Mouse (Mus musculus) forebrain, embryonic 14.5 days (tissue): ENCODE data around the gene Surf2. TPM values are rescaled to one million over a fixed set of nuclear protein-coding genes. Genes with fewer than 3 reads are reported as not detected.

Experiments
- ATAC-seq: fragments of 200-750 bp; cut with Nextera tagmentation; 2 replicates; pipeline ENCODE4 v1.8.0; 2017; ENCODE audit warnings: mild to moderate bottlenecking, moderate library complexity
- DNase-seq: peaks from one replicate; pipeline ENCODE4 v3.0.0-alpha.2; 2015; ENCODE audit warnings: low spot score
- H3K27ac ChIP-seq: fragments of 300-500 bp; sonication (generic); 2 replicates; pipeline ENCODE4 v1.5.1; 2014; ENCODE audit warnings: low read depth, mild to moderate bottlenecking, control low read depth, low read length, moderate library complexity
- H3K27me3 ChIP-seq: fragments of 300-500 bp; sonication (generic); replicated peaks from 2 replicates; pipeline ENCODE4 v1.6.1; 2014; ENCODE audit warnings: low read length, control low read depth, mixed read lengths; ENCODE audit not compliant: control insufficient read depth, insufficient read depth
- H3K36me3 ChIP-seq: fragments of 300-500 bp; sonication (generic); 2 replicates; pipeline ENCODE4 v1.6.1; 2014; ENCODE audit warnings: low read length, control low read depth; ENCODE audit not compliant: control insufficient read depth, insufficient read depth
- H3K4me1 ChIP-seq: fragments of 300-500 bp; sonication (generic); 2 replicates; pipeline ENCODE4 v1.6.1; 2014; ENCODE audit warnings: antibody characterized with exemption, low read length, control low read depth; ENCODE audit not compliant: control insufficient read depth, insufficient read depth
- H3K4me2 ChIP-seq: fragments of 300-500 bp; sonication (generic); 2 replicates; pipeline ENCODE4 v1.6.1; 2014; ENCODE audit warnings: mild to moderate bottlenecking, control low read depth, low read length
- H3K4me3 ChIP-seq: fragments of 300-500 bp; sonication (generic); 2 replicates; pipeline ENCODE4 v1.5.1; 2014; ENCODE audit warnings: low read depth, low read length, control low read depth
- H3K9ac ChIP-seq: fragments of 300-500 bp; sonication (generic); 2 replicates; pipeline ENCODE4 v1.6.1; 2014; ENCODE audit warnings: mild to moderate bottlenecking, low read length, control low read depth, moderate library complexity
- H3K9me3 ChIP-seq: fragments of 300-500 bp; sonication (generic); replicated peaks from 2 replicates; pipeline ENCODE4 v1.6.1; 2016; ENCODE audit warnings: low read length, control low read depth, mixed read lengths; ENCODE audit not compliant: control insufficient read depth
- WGBS: fragments of 180-500 bp; shearing (Covaris S2); extraction: QIAGEN DNeasy Blood & Tissue Kit; methylation state at CpG from one replicate; pipeline ENCODE4 v1.1.7; 2014; 5-methylcytosine and 5-hydroxymethylcytosine counted together
- polyA plus RNA-seq: library from polyadenylated mRNA; unstranded; fragments of >200 nt; fragmentation: Nextera tagmentation; extraction: Ambion mirVana; gene quantifications from 2 replicates; pipeline ENCODE4 v1.2.1, GENCODE M21; 2014

Gene Surf2
- polyA plus RNA-seq, 1 experiment from 2014 or later: 54.0 TPM

DNA sequence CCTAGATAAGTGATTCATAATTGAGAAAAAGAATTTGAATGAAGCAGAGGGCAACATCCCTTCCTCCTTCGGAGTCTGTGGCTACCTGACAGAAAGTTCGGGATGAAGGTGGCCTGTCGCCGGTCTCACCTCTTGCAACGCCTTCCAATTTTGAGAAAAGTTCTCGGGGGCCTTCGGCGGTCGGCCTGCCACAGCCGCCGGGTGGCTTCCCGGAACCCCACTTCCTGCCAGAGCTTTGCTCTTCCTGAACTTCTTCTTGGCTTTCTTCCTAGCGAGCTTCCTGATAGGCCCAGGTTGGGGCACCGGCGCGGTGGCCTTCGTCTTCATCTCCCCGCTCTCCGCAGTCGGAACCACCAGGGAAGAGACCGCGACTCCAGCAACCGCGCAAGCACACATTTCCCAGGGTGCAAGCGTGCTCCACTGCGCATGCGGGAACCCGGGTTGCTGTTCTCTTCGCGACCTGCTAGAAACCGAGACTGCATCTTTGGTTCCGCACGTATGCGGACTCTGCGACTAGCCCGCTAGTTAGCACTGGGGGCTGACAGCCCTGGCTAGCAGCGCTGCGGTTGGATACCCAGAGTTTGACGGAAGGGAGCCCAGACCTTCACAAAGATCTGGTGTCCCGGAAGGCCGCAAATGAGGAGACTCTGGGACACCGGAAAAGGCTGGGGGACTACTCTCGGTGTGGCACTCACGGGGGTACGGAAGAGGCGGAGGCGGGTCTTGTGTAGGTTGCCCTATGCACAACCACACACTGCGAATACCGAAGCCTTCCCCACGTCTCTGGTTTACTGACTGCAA is 48.0 kb downstream of the Surf2 start, which contains the start of gene Rexo4:
Gene Rexo4, minus strand, starts transcription at position 464 of the 801 bp plus-strand sequence.
- Histone ChIP-seq H3K4me3 (peak within 1 kb of the TSS; percentile 67), H3K4me1 (peaks cover 10% of the 10 kb centered on the region), H3K9ac (peak within 1 kb of the TSS; percentile 88), H3K36me3 (peaks cover 22% of the 10 kb centered on the region), H3K27ac (peak within 1 kb of the TSS; percentile 97), H3K9me3 (no peaks in the 10 kb centered on the region), H3K4me2 (peak within 1 kb of the TSS; percentile 80), H3K27me3 (no peaks in the 10 kb centered on the region)
- DNase-seq: peak; percentile 98
- ATAC-seq: peak; percentile 97
- WGBS: under 1% methylated on average over 50 of the region's 50 CpGs

GRCm38 (mm10) chr2:26964724-26965370 is 48.7 kb downstream of the Surf2 start:
- 16% methylated on average over 13 of the region's 14 CpGs for WGBS
- no peak for DNase-seq

DNA sequence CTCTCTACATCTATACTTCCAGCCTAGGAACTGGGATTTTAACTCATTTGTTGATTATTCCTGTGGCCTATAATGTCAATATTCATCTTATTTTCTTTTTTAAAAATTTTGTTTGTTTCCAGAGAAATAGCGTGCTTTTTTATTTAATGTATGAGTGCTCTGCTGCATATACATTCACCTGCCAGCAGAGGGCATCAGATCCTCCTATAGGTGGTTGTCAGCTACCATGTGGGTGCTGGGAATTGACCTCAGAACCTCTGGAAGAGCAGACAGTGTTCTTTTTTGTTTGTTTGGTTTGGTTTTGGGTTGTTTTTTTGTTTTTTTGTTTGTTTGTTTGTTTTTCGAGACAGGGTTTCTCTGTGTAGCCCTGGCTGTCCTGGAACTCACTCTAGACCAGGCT is 51.1 kb downstream of the Surf2 start:
- ATAC-seq (no peak), DNase-seq (no peak)
- Histone ChIP-seq H3K27me3 (no peaks in the 10 kb centered on the region), H3K36me3 (0 out of 2 replicates have a peak, but pooled peaks cover under 1% of the 10 kb centered on the region), H3K9ac (no peak overlapping the region), H3K4me1 (peaks cover 10% of the 10 kb centered on the region), H3K27ac (no peak overlapping the region), H3K4me2 (no peak overlapping the region), H3K9me3 (no peaks in the 10 kb centered on the region), H3K4me3 (no peak overlapping the region)
- 79% methylated on average over 2 of the region's 2 CpGs for WGBS

More at GRCm38 (mm10) chr2:26964724-26965370, 48.7 kb downstream of the Surf2 start:
- H3K27me3 ChIP-seq: no peaks in the 10 kb centered on the region
- peak overlapping the region; percentile 67 for H3K4me3 ChIP-seq
- peak overlapping the region; percentile 80 for H3K4me2 ChIP-seq
- H3K9ac ChIP-seq: peak overlapping the region; percentile 88
- no peaks in the 10 kb centered on the region for H3K9me3 ChIP-seq
- peaks cover 10% of the 10 kb centered on the region for H3K4me1 ChIP-seq
- peaks cover 17% of the 10 kb centered on the region for H3K36me3 ChIP-seq
- no peak for ATAC-seq
- H3K27ac ChIP-seq: peak overlapping the region; percentile 97

Other genes with a start within 250 kb of the Surf2 start
- gene Lcn4, start 245.1 kb upstream of the Surf2 start, polyA plus RNA-seq: not detected in 2 replicates
- gene Abo, start 51.4 kb upstream of the Surf2 start, polyA plus RNA-seq: not detected in 2 replicates
- 15.4 and 17.2 TPM in 2 replicates for gene Surf6, start 13.5 kb upstream of the Surf2 start, polyA plus RNA-seq
- gene Med22, start 5.7 kb upstream of the Surf2 start, polyA plus RNA-seq: 159 and 161 TPM in 2 replicates
- gene Rpl7a, start 5.6 kb upstream of the Surf2 start, polyA plus RNA-seq: 626 and 738 TPM in 2 replicates
- 72.0 and 74.2 TPM in 2 replicates for gene Surf1, start 163 bp downstream of the Surf2 start, polyA plus RNA-seq
- gene Surf4, start 17.6 kb downstream of the Surf2 start, polyA plus RNA-seq: 97.3 and 103 TPM in 2 replicates
- 0.52 TPM in 1 of 2 replicates, not detected in the other for gene Stkld1, start 17.7 kb downstream of the Surf2 start, polyA plus RNA-seq
- gene Rexo4, start 48.0 kb downstream of the Surf2 start, polyA plus RNA-seq: 36.7 and 40.7 TPM in 2 replicates
- gene Adamts13, start 57.0 kb downstream of the Surf2 start, polyA plus RNA-seq: 0.53 TPM in 1 of 2 replicates, not detected in the other
- gene Cacfd1, start 93.6 kb downstream of the Surf2 start, polyA plus RNA-seq: 58.7 and 64.8 TPM in 2 replicates
- gene Slc2a6, start 111.6 kb downstream of the Surf2 start, polyA plus RNA-seq: 3.4 TPM in 2 replicates
- gene Mymk, start 155.8 kb downstream of the Surf2 start, polyA plus RNA-seq: not detected in 2 replicates
- gene Adamtsl2, start 163.0 kb downstream of the Surf2 start, polyA plus RNA-seq: 10.4 TPM in 2 replicates
- gene Fam163b, start 226.1 kb downstream of the Surf2 start, polyA plus RNA-seq: 2.4 and 3.2 TPM in 2 replicates
- gene Dbh, start 248.9 kb downstream of the Surf2 start, polyA plus RNA-seq: not detected in 2 replicates